Mouse (Mus musculus): ENCODE data around the gene Nrg4. TPM values are rescaled to one million over a fixed set of nuclear protein-coding genes. Genes with fewer than 3 reads are reported as not detected.
"Not testable (repeated sequence)": the region's sequence is repeated elsewhere in the genome, so short reads cannot be mapped to it uniquely, and the experiment has no call there.

Nrg4 gene
- polyA plus RNA-seq, 1 experiment from 2014 or later = 1.7 TPM

GRCm38 (mm10) chr9:55253849-55254248, 72.8 kb downstream of the Nrg4 start:
- no peak for DNase-seq (ENCODE audit: low spot score)

GRCm38 (mm10) chr9:55252097-55252496, 74.5 kb downstream of the Nrg4 start:
- peak; percentile 21 for DNase-seq (ENCODE audit: low spot score)

GRCm38 (mm10) chr9:55250595-55251247, 75.9 kb downstream of the Nrg4 start:
- no peak for DNase-seq (ENCODE audit: low spot score)

GRCm38 (mm10) chr9:55248465-55248864, 78.2 kb downstream of the Nrg4 start:
- no peak for DNase-seq (ENCODE audit: low spot score)

GRCm38 (mm10) chr9:55246918-55247317, 79.7 kb downstream of the Nrg4 start:
- DNase-seq (ENCODE audit: low spot score) = no peak

- DNase-seq (ENCODE audit: low spot score) = no peak
These were observed 80.2 kb downstream of the Nrg4 start for GRCm38 (mm10) chr9:55246440-55246839.

- not testable (repeated sequence) for DNase-seq (ENCODE audit: low spot score)
These were observed 81.4 kb downstream of the Nrg4 start for GRCm38 (mm10) chr9:55245057-55245750.

GRCm38 (mm10) chr9:55244079-55244478, 82.6 kb downstream of the Nrg4 start:
- DNase-seq (ENCODE audit: low spot score) = no peak

GRCm38 (mm10) chr9:55243280-55243679, 83.4 kb downstream of the Nrg4 start:
- no peak for DNase-seq (ENCODE audit: low spot score)

- DNase-seq (ENCODE audit: low spot score) = peak; percentile 31
These were observed 84.6 kb downstream of the Nrg4 start for GRCm38 (mm10) chr9:55241863-55242685.

GRCm38 (mm10) chr9:55240852-55241251, 85.8 kb downstream of the Nrg4 start:
- DNase-seq (ENCODE audit: low spot score) = no peak

GRCm38 (mm10) chr9:55236235-55237165, 90.1 kb downstream of the Nrg4 start:
- DNase-seq (ENCODE audit: low spot score) = no peak

- DNase-seq (ENCODE audit: low spot score) = not testable (repeated sequence)
These were observed 93.6 kb downstream of the Nrg4 start for GRCm38 (mm10) chr9:55233076-55233475.

- DNase-seq (ENCODE audit: low spot score) = no peak
These were observed 94.1 kb downstream of the Nrg4 start for GRCm38 (mm10) chr9:55232586-55232985.

- DNase-seq (ENCODE audit: low spot score) = no peak
These were observed 94.5 kb downstream of the Nrg4 start for GRCm38 (mm10) chr9:55232110-55232509.

GRCm38 (mm10) chr9:55231544-55231943, 95.1 kb downstream of the Nrg4 start:
- DNase-seq (ENCODE audit: low spot score) = no peak

- DNase-seq (ENCODE audit: low spot score) = no peak
These were observed 97.6 kb downstream of the Nrg4 start for GRCm38 (mm10) chr9:55229010-55229409.

GRCm38 (mm10) chr9:55228149-55228548, 98.5 kb downstream of the Nrg4 start:
- DNase-seq (ENCODE audit: low spot score) = no peak

- DNase-seq (ENCODE audit: low spot score) = no peak
These were observed 100.4 kb downstream of the Nrg4 start for GRCm38 (mm10) chr9:55226251-55226650.

GRCm38 (mm10) chr9:55225165-55225737, 101.4 kb downstream of the Nrg4 start:
- no peak for DNase-seq (ENCODE audit: low spot score)

- DNase-seq (ENCODE audit: low spot score) = no peak
These were observed 109.3 kb downstream of the Nrg4 start for GRCm38 (mm10) chr9:55217381-55217780.
